Mouse (Mus musculus): Measurements from ENCODE around the gene Myo3b. TPM values are rescaled to one million over a fixed set of nuclear protein-coding genes. Genes with fewer than 3 reads are reported as not detected.

Myo3b gene
- total RNA-seq, 2 experiments from 2014 or later: not detected

GRCm38 (mm10) chr2:70060359-70061345, 21.7 kb downstream of the Myo3b start:
- no peak for ATAC-seq (replicated peaks; ENCODE audit: low FRiP score, poor library complexity, severe bottlenecking)

- no peak for ATAC-seq (replicated peaks; ENCODE audit: low FRiP score, poor library complexity, severe bottlenecking)
These were observed 26.2 kb downstream of the Myo3b start for GRCm38 (mm10) chr2:70065116-70065515.

DNA sequence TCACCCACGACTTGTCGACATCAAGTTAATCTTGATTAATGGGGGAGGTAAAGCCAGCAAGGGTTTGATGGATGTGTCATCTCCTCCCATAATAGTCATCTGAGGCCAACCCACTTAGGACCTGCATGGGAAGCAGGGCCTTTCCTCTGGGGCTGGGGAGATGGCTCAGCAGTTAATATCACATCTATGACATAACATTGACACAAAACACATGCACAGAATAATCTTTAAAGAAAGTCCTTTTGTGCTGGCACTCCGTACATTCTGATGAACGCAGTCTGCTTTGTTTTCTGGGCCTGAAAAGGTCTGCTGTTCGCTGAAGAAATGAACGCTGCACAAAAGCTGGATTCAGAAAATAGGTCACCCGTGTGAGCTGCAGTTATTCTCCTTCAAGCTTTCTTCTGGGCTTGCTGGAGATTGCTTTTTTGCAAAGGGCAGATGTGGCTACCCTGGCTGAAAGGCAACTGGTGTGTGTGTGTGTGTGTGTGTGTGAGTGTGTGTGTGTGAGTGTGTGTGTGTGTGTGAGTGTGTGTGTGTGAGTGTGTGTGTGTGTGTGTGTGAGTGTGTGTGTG, 26.9 kb downstream of the Myo3b start:
- ATAC-seq (replicated peaks; ENCODE audit: low FRiP score, poor library complexity, severe bottlenecking): no peak

DNA sequence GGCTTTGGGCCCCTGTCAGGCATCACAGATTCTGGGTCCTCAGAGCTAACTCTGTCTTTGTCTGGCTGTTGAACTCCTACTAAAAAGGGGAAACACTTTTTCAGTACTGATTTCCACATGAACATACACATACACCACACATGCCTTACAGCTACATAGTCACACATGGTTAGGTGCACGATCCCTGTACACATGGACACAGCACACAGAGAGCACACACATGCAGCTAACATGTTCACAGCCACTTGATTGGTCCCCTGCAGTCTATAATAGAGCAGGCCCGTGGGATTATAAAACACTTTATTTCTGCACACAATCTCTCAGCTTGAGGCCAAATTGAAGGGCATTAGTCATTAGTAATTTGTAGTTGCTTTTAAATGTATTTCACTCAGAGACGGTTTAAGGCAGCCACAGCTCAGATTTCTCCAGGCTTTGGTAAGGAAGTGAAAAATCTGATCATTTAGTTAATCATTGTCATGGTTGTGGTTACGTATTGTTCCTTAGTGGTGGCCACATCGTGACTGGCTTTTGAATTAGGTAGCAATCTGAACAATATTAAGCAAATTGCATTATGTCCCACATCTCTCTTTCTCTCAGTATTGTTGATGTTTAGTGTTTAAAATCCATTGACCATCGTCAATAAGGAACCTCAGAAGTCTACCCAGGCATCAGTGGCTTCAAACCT, 27.6 kb downstream of the Myo3b start:
- ATAC-seq (replicated peaks; ENCODE audit: low FRiP score, poor library complexity, severe bottlenecking): no peak

DNA sequence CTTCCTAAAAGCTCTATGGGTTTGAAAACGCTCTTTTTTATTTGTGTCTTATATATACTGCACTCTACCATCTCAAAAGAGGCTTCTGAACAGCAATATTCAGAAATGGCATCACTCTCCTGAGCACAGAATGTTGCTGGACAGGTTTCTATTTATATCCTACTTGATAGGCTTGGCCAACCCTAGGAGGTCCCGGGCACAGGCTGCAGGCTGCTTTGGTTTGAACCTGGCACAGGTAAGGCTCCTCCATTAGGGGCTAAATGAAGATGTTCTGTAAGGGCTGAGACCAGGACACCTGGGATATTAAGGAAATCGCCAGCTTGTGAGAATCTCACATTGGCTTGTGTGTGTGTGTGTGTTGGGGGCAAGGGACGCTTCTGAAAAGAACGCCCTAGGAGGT, 30.9 kb downstream of the Myo3b start:
- ATAC-seq (replicated peaks; ENCODE audit: low FRiP score, poor library complexity, severe bottlenecking): no peak

DNA sequence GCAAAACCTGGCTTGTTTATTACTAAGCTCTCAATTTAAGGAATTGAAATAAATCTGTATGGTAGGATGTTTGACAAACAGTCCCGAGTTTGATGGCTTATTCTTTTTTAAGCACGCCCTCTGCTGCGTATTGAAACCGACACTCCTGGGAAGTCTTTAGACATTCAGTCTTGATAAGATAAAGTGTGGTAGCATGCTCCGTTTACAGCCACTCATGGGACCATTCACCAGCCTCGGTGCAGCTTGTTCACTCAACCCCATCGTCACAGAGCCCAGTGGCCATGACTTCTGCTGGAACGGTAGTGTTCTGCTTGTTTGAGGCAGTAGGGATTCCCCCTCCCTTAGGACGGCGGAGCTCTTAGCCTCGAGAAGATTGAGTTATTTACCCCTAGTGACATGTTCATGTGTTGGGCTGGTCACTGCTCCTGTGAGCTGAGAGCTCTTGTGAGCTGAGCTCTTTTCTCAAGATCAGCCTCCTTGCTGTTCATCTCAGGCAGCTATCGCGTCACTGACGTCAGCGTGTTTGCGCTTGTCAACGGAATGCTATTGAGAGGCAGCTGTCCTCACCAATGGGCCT, 44.6 kb downstream of the Myo3b start:
- ATAC-seq (replicated peaks; ENCODE audit: low FRiP score, poor library complexity, severe bottlenecking): no peak

DNA sequence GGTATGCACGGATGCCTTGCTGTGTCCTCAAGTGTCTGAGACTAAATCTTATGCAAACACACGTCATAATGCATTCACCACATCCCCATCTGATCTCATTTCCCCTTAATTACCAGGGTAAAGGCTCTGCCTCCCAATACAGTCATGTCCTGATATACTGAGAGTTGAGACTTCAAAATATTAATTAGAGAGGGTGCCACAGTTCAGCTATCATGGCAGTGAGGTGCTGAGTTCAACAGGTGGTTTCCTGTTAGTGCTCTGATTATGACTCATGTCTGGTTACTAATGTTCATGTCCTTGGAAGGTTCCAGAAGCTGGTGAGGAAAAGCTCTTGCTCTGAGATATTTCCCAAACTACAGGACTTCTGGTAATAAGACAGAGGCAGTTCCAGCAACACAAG, 52.3 kb downstream of the Myo3b start:
- ATAC-seq (replicated peaks; ENCODE audit: low FRiP score, poor library complexity, severe bottlenecking): no peak

DNA sequence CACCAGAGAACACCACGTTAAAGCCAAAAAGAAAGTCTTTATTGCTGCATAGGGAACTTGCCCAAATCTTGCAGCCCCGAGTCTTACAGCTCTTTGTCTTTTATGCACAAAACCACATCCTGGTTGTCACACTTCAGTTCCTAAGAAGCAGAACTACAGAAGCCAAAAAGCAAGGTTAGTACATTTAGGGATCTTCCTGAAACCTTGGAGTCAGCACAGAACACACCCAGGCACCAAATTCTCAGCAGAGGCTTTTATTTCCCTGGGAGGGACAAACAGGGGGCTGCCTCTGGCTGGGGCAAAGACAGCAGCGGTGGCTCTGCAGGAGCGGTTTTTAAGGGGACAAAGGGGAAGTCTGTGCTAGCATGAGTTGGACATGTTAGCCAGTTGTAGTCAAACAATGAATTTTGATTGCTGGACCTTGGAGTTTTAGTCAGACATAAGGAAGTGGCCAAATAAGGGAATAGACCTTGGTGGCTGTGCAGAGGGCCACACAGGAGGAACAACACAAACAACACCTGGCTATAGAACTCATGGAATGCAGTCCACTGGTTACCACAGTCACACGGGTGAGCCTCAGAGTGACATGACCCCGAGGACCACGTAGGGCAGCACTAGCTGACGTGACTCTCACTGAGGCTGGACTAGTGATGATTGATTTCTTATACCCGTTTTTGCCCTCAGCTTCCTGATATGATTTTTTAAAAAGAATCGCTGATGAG, 53.0 kb downstream of the Myo3b start:
- no peak for ATAC-seq (replicated peaks; ENCODE audit: low FRiP score, poor library complexity, severe bottlenecking)

GRCm38 (mm10) chr2:70092665-70093064, 53.7 kb downstream of the Myo3b start:
- no peak for ATAC-seq (replicated peaks; ENCODE audit: low FRiP score, poor library complexity, severe bottlenecking)

- ATAC-seq (replicated peaks; ENCODE audit: low FRiP score, poor library complexity, severe bottlenecking): no peak
These were observed 55.5 kb downstream of the Myo3b start for GRCm38 (mm10) chr2:70094446-70094845.

DNA sequence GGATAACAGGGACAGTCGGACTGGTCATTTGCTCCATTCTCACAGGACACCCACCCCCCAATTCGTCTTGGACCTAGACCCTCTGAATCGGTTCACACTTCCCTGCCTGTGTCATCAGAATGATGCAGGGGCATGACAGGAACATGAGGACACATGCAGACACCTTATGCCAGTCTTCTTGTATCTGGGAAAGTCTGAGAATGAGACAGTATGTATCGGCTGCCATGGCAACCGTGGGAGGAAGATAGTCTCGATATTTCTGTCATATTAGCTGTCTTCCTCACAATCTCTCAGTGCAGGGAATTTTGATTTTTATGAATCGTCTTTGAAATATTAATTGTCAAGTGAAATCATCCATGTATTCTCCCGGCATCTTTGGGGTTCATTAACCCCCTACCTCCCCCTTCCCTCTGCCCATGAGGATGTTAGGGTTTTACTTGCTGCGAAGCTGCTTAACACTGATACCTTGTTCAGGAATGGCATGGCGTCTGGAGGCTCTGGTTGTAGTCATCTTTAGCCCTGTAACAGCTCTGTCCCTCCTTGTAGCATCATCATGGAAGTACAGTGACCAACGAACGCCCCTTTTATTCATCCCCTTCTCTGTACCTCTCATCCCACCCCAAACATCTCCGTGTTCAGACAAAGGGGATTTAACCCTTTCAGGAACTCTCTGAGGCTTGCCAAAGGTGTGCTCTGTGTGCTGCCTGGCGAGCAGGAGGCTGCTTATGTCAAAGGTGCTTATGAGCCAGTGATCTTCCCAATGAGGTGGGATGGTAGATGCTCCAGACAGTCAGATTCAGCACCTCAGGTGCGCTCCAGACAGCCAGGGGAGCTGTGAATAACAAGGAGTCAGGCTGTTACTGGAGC, 58.5 kb downstream of the Myo3b start:
- ATAC-seq (replicated peaks; ENCODE audit: low FRiP score, poor library complexity, severe bottlenecking): no peak

DNA sequence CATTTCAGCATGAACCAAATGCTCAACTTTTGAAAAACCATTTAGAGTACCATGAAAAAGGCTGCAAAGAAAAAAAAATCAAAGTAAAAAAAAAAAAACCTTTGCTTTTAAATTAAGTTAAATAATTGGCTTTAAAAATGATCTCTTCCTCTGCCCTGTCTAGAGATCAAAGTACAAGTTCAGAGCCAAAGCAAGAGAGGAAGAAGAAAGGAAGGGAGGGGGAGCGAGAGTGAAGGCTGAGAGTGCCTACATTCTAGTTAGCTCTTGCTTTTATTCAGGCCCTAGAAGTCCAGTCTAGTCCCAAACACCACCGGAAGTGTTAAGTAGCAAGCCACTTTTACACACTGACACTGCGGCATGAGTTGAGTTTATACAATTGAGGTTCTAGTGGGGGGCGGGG, 60.5 kb downstream of the Myo3b start:
- no peak for ATAC-seq (replicated peaks; ENCODE audit: low FRiP score, poor library complexity, severe bottlenecking)

DNA sequence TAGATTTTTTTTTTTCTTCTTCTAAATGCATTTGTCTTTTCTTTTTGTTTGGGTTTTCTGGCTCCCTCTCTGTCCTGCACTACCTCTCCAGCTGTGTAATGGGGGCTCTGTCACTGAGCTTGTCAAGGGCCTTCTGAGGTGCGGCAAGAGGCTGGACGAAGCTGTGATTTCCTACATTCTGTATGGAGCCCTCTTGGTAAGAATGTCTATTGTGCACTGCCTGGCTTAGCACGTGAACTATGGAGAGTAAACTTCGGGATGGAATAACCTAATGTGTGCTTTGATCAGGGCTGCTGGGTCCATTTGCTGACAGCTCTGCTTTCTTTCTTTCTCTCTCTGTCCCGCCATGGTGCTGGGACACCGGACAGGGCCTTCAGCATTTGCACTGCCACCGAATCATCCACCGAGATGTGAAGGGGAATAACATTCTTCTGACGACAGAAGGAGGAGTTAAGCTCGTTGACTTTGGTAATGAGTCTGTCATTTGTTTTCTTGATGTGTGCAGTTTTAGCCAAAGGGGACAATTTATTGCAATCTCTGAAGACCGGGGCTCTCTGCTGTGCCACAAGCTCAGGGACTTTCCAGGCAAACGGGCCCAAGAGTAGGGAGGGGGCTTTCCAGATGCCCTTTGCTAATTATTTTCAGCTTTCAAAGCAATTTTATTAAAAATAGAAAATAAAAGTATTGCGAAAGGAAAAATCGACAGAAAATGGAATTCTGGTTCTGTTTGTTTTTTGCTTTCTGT, 66.5 kb downstream of the Myo3b start:
- ATAC-seq (replicated peaks; ENCODE audit: low FRiP score, poor library complexity, severe bottlenecking): no peak

DNA sequence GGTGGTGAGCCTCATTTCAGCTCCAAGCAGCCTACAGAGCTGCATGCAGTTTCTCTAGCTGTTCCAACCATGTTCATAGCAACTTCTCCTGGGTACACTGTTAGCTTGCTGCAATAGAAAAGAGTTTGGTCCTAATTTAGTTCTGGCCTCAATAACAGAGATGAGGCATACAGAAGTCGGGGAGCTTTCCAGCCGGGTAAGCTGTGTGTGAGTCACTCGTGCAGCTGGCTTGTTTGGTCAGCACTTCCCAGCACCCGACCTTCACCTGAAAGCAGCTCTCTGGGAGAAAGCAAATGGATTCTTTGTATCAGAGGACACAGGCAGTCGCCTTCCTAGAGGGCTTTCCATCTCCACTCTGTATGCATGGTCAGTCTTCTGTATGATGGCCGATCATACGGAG, 70.1 kb downstream of the Myo3b start:
- no peak for ATAC-seq (replicated peaks; ENCODE audit: low FRiP score, poor library complexity, severe bottlenecking)

- ATAC-seq (replicated peaks; ENCODE audit: low FRiP score, poor library complexity, severe bottlenecking): no peak
These were observed 75.2 kb downstream of the Myo3b start for GRCm38 (mm10) chr2:70113798-70114782.

- ATAC-seq (replicated peaks; ENCODE audit: low FRiP score, poor library complexity, severe bottlenecking): no peak
These were observed 79.7 kb downstream of the Myo3b start for GRCm38 (mm10) chr2:70118376-70119264.
